Mouse (Mus musculus) embryo, embryonic 11 days (tissue): ENCODE results near the gene Cmtm7.
A peak's percentile ranks its signal among the peaks of the same experiment; 100 is the strongest.

ENCODE experiments used
- DNase-seq: peaks from one replicate; pipeline ENCODE4 v3.0.0-alpha.2; 2015

Gene Cmtm7

GRCm38 (mm10) chr9:114781526-114782212 is at the start of gene Cmtm7:
Gene Cmtm7 (minus strand): TSS chr9:114781856.
- DNase-seq = peak; percentile 89

- DNase-seq = no peak
Measured at GRCm38 (mm10) chr9:114830351-114830750, 48.7 kb upstream of the Cmtm7 start.

- no peak for DNase-seq
Measured at GRCm38 (mm10) chr9:114829669-114830068, 48.0 kb upstream of the Cmtm7 start.

- no peak for DNase-seq
Measured at GRCm38 (mm10) chr9:114828377-114828776, 46.7 kb upstream of the Cmtm7 start.

- DNase-seq = no peak
Measured at GRCm38 (mm10) chr9:114827242-114827852, 45.7 kb upstream of the Cmtm7 start.

- no peak for DNase-seq
Measured at GRCm38 (mm10) chr9:114824166-114824565, 42.5 kb upstream of the Cmtm7 start.

- no peak for DNase-seq
Measured at GRCm38 (mm10) chr9:114821548-114822289, 40.1 kb upstream of the Cmtm7 start.

- no peak for DNase-seq
Measured at GRCm38 (mm10) chr9:114818918-114819317, 37.3 kb upstream of the Cmtm7 start.

GRCm38 (mm10) chr9:114817012-114817411 is 35.4 kb upstream of the Cmtm7 start:
- no peak for DNase-seq

- no peak for DNase-seq
Measured at GRCm38 (mm10) chr9:114816121-114816520, 34.5 kb upstream of the Cmtm7 start.

- no peak for DNase-seq
Measured at GRCm38 (mm10) chr9:114815315-114815714, 33.7 kb upstream of the Cmtm7 start.

GRCm38 (mm10) chr9:114812001-114812400 is 30.3 kb upstream of the Cmtm7 start:
- DNase-seq = no peak

- DNase-seq = no peak
Measured at GRCm38 (mm10) chr9:114810837-114811236, 29.2 kb upstream of the Cmtm7 start.

GRCm38 (mm10) chr9:114808671-114809070 is 27.0 kb upstream of the Cmtm7 start:
- no peak for DNase-seq

GRCm38 (mm10) chr9:114807261-114807660 is 25.6 kb upstream of the Cmtm7 start:
- DNase-seq = no peak

- peak; percentile 43 for DNase-seq
Measured at GRCm38 (mm10) chr9:114805151-114805671, 23.6 kb upstream of the Cmtm7 start.

GRCm38 (mm10) chr9:114802191-114802590 is 20.5 kb upstream of the Cmtm7 start:
- no peak for DNase-seq

GRCm38 (mm10) chr9:114801301-114801700 is 19.6 kb upstream of the Cmtm7 start:
- peak; percentile 64 for DNase-seq

GRCm38 (mm10) chr9:114799498-114800107 is 17.9 kb upstream of the Cmtm7 start:
- peak; percentile 63 for DNase-seq

GRCm38 (mm10) chr9:114798845-114799244 is 17.2 kb upstream of the Cmtm7 start:
- peak; percentile 53 for DNase-seq

GRCm38 (mm10) chr9:114797329-114798004 is 15.8 kb upstream of the Cmtm7 start:
- peak; percentile 89 for DNase-seq

- DNase-seq = peak; percentile 56
Measured at GRCm38 (mm10) chr9:114796473-114797050, 14.9 kb upstream of the Cmtm7 start.
